In genomic region chr19:14598690-14599288, GRCm38 (mm10) we compare ENCODE assay signal across 8 mouse cellular contexts. TPM values are rescaled to one million over a fixed set of nuclear protein-coding genes. Genes with fewer than 3 reads are reported as not detected.
DNase-seq lines count a peak whose midpoint lies in the region; ATAC-seq lines count a peak whose summit lies in the region.

No protein-coding gene starts in this region.

- peak overlapping the region; percentile 92 for H3K27ac ChIP-seq in hindbrain, embryonic 16.5 days (ENCODE audit: low read depth, low read length)
- H3K27ac ChIP-seq in midbrain, embryonic 12.5 days (replicated peaks) = peak overlapping the region; percentile 94

- ATAC-seq in hindbrain, embryonic 16.5 days = no peak
- no peak for ATAC-seq in midbrain, embryonic 12.5 days (ENCODE audit: low FRiP score, low read depth)

- H3K9me3 ChIP-seq in hindbrain, embryonic 16.5 days (ENCODE audit: control insufficient read depth, low read length) = no peaks in the 10 kb centered on the region
- no peaks in the 10 kb centered on the region for H3K9me3 ChIP-seq in midbrain, embryonic 12.5 days

- no peaks in the 10 kb centered on the region for H3K36me3 ChIP-seq in hindbrain, embryonic 16.5 days (ENCODE audit: control insufficient read depth, insufficient read depth, low read length)
- no peaks in the 10 kb centered on the region for H3K36me3 ChIP-seq in midbrain, embryonic 12.5 days

- WGBS in hindbrain, embryonic 16.5 days = under 1% methylated on average over 45 of the region's 46 CpGs
- under 1% methylated on average over 46 of the region's 46 CpGs for WGBS in midbrain, embryonic 12.5 days

- H3K4me3 ChIP-seq in hindbrain, embryonic 16.5 days (ENCODE audit: low read length) = peak overlapping the region; percentile 51
- H3K4me3 ChIP-seq in midbrain, embryonic 12.5 days = peak overlapping the region; percentile 44

- H3K9ac ChIP-seq in hindbrain, embryonic 16.5 days (ENCODE audit: low read depth, low read length) = peak overlapping the region; percentile 66
- peak overlapping the region; percentile 43 for H3K9ac ChIP-seq in midbrain, embryonic 12.5 days (replicated peaks)

- no peaks in the 10 kb centered on the region; the same call in 1 of the 2 replicates for H3K27me3 ChIP-seq in hindbrain, embryonic 16.5 days (replicated peaks; ENCODE audit: control insufficient read depth, insufficient read depth, low read length)
- peaks cover 30% of the 10 kb centered on the region for H3K27me3 ChIP-seq in midbrain, embryonic 12.5 days

- DNase-seq in kidney, adult 9 months = peak; percentile 71
- DNase-seq in kidney, postnatal 14 days = no peak
- peak; percentile 24 for DNase-seq in c-Kit-negative CD71-positive TER-119-positive erythroid progenitor cells, embryonic 14.5 days (ENCODE audit: low read depth, low spot score)
- no peak for DNase-seq in right cerebral cortex, postnatal 14 days
- no peak for DNase-seq in frontal cortex, postnatal 25 days (ENCODE audit: low spot score in 2 of 2)
- DNase-seq in gastrocnemius, postnatal 4 days (ENCODE audit: low spot score in 2 of 2) = no peak

- peak overlapping the region; percentile 74 for H3K4me2 ChIP-seq in hindbrain, embryonic 16.5 days (ENCODE audit: low read length)
- H3K4me2 ChIP-seq in midbrain, embryonic 12.5 days (replicated peaks) = peak overlapping the region; percentile 57

- peaks cover 11% of the 10 kb centered on the region for H3K4me1 ChIP-seq in hindbrain, embryonic 16.5 days (ENCODE audit: control insufficient read depth, insufficient read depth, low read depth, low read length)
- H3K4me1 ChIP-seq in midbrain, embryonic 12.5 days = peaks cover 19% of the 10 kb centered on the region

RNA-seq across cellular contexts. Expression of gene Tle4, which starts 0.9 kb away (rescaled TPM):
- polyA plus RNA-seq in hindbrain, embryonic 16.5 days (2015; fragmentation: Nextera tagmentation; extraction: Ambion mirVana) = 16.4 and 21.6 TPM in 2 replicates
- 35.1 and 40.4 TPM in 2 replicates for polyA plus RNA-seq in midbrain, embryonic 12.5 days (2016; fragmentation: Nextera tagmentation; extraction: Ambion mirVana)
- total RNA-seq in gastrocnemius, postnatal 4 days (2021) = 10 to 100 TPM; 17.7 to 20.0 TPM

Comparison
In these comparisons a context has a peak if more than half of its experiments do, and no peak if none do; other contexts are left out.
1. DNase-seq: peak in kidney, adult 9 months (single experiment) and c-Kit-negative CD71-positive TER-119-positive erythroid progenitor cells, embryonic 14.5 days (single experiment); none in kidney, postnatal 14 days (single experiment), right cerebral cortex, postnatal 14 days (single experiment), frontal cortex, postnatal 25 days (0 of 2) and gastrocnemius, postnatal 4 days (0 of 2).